Mouse (Mus musculus): Measurements from ENCODE around the gene Ebf1.
"Not testable (repeated sequence)": the region's sequence is repeated elsewhere in the genome, so short reads cannot be mapped to it uniquely, and the experiment has no call there.

Ebf1 gene

DNA sequence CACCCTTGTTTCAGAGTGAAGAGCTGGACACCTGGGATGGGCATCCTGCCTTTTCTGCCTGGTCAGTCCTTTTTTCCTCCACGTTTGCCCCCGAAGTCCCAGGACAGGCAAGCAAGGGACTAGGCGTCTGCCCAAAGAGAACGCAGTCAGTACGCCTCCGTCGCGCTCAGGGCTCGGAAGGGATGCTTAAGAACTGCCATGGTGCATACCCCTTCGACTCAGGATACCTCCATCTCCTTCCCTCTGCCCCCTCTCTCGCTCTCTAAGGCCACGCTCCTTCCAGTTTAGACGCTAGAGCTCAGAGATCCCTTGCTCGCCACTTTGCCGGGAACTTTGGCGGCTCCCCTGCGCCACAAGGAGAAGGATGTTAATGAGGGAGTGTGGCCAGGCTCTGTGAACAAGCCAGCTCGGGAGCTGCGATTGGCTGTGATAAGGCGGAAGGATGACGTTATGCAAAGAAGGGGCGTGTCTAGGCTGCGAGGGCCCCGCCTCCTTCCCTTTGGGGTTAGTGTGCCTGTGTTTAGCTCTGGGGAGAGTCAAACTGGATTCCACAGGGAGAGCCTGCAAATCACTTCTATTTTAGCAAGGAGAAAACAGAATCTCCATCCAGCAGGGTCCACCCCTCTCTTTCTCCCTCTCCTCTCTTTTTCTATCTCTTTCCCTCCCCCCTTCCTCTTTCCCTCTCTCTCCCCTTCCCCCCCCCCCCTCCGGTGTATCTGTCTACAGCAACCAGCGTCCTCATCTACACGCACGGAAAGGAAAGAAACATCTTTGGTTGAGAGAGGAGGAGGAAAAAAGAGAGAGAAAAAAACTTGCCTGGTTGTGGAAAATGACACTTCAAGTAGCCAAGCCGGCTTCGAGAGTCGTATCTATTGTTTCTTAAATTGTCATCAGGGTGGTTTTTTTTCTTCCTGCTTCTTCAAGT lies at the start of gene Ebf1:
Gene Ebf1, plus strand, starts transcription at position 530 of the 925 bp plus-strand sequence.
- peak in 1 of 2 experiments; percentile 9 for DNase-seq (ENCODE audit: low spot score in 2 of 2)

DNA sequence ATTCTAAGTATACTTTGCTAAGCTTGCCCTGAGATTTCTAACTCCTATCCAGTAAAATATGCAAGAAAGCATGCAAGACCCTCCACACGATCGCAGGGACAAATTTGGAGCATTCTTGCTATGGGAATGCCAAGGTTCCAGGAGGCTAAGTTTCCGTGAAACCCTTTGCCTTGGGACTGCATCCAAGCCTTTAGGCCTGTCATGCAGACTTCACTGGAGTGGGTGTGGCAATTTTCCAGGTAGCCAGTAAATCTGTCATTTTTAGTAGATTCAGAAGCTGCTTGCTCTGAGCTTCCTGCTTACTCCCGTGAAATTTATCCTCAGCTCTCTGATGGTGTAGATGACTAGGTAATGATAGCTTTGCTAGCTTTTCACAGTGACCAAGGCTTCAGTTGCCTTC lies 46.8 kb upstream of the Ebf1 start:
- DNase-seq (ENCODE audit: low spot score in 2 of 2), result not testable (repeated sequence)

- no peak for DNase-seq (ENCODE audit: low spot score in 2 of 2)
These were observed 44.3 kb upstream of the Ebf1 start for GRCm38 (mm10) chr11:44572781-44573180.

DNA sequence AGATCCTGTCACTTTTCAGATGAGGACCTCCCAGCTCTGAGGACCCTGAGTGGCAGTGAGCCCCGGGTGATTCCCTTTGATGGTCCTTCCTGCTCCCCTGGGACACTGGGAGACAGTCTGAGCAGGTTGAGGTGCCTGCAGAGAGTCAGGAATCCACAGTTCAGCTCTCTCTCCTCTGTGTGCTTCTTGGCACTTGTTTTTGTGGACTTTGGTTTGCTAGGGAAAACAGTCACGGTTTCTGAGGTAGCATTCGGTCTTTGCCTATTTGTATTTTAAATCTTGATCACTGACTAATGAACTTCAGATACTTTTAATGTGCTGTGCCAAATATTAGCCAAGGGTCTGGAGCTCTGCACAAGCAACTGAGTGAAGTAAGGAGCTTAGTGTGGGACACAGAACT lies 43.7 kb upstream of the Ebf1 start:
- DNase-seq (ENCODE audit: low spot score in 2 of 2), result no peak

DNA sequence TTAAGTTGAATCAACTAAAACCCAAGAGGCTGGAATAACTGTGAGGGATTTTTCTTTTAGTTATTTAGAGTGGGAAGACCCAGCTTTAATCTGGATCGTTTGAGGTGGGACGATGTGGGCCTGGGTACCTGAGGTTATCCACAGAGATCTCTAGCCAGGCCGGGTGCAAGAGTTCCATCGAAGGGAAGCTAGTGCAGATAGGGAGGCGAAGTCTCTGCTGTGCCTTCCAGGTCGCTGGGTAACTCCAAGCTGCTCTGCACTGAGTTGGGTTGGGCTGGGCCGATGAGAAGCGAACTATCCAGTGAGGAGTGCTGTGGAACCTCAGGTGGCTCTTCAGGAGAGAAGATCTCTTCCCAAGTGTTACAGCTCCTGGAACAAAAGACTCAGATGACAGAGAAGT lies 42.7 kb upstream of the Ebf1 start:
- no peak for DNase-seq (ENCODE audit: low spot score in 2 of 2)

GRCm38 (mm10) chr11:44574820-44575219 lies 42.3 kb upstream of the Ebf1 start:
- no peak for DNase-seq (ENCODE audit: low spot score in 2 of 2)

- DNase-seq (ENCODE audit: low spot score in 2 of 2), result no peak
These were observed 39.2 kb upstream of the Ebf1 start for GRCm38 (mm10) chr11:44577911-44578310.

GRCm38 (mm10) chr11:44581277-44581683 lies 35.8 kb upstream of the Ebf1 start:
- DNase-seq (ENCODE audit: low spot score in 2 of 2), result peak in 1 of 2 experiments; percentile 33

GRCm38 (mm10) chr11:44586047-44586696 lies 30.9 kb upstream of the Ebf1 start:
- peak; percentile 79 to 90 for DNase-seq (ENCODE audit: low spot score in 2 of 2)

DNA sequence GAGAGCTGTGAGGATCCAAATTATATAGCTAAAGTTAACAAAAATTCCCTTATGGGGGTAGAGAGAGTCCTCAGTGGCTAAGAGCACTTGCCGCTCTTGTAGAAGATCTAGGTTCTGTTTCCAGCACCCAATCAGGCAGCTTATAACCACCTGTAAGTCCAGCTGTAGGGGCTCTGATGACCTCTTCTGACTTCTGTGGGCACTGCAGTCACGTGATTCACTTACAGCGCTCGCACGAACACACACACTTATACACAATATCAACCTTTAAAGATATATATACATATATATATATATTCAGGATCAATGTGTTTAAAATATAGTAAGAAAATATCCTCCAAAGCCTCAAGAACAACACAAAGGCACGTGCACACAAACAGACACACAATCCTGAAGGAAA lies 24.1 kb upstream of the Ebf1 start:
- no peak for DNase-seq (ENCODE audit: low spot score in 2 of 2)

DNA sequence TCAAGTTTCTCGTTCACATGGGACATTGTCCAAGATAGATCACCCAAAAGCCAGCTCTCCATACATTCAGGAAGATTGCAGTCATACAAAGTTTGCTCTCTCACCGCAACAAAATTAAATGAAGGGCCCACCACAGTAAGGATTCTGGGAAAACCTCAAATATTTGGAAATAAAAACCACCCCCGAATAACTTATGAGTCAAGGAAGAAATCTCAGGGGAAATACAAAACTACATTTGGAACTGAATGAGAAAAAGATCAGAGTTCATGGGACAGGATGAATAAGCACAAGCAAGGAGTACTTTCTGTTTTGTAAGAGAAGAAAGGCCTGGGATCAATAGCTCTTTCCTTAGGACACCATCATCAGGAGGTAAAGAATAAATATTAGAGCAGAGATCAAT lies 22.3 kb upstream of the Ebf1 start:
- DNase-seq (ENCODE audit: low spot score in 2 of 2), result no peak

- DNase-seq (ENCODE audit: low spot score in 2 of 2), result no peak
These were observed 10.2 kb upstream of the Ebf1 start for GRCm38 (mm10) chr11:44606881-44607280.

GRCm38 (mm10) chr11:44608646-44609045 lies 8.5 kb upstream of the Ebf1 start:
- no peak for DNase-seq (ENCODE audit: low spot score in 2 of 2)

DNA sequence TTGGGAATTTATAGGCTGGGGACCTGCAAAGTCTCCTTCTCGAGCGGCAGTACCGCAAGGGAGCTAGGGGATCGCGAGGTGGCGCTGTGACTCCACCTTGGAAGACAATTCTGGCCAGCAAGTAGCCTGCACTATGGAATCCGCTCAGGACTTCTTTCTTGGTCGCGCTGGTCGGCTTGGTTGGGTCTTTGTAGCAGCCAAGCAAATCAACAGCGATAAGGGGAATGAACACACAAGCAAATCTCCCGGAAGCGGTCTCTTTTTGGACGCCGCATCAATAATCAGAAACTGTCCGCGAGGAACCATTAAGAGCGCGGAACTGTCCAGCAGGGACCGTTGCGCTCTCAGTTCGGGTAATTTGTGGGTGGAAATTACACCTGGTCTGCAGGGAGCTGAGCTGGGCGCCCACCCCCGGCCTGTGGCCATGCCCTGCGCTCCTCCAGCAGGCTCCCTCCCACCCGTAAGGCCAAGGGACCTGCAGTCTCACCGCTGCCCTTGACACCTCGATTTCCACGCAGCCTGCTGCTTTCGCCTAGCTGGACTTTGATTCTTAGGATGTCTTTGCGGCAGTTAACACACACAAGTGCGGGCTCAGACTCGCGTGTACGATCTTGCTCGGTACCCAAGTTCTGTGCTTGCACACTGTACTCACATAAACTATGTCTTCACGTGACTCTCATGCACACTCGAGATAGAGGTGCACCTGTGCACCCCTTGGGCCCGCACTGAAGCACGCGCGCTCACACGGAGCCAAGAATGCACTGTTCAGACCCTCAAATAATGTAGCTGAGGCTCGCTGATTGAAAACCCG lies 5.9 kb upstream of the Ebf1 start:
- DNase-seq (ENCODE audit: low spot score in 2 of 2), result peak; percentile 88 to 92

- no peak for DNase-seq (ENCODE audit: low spot score in 2 of 2)
These were observed 5.0 kb upstream of the Ebf1 start for GRCm38 (mm10) chr11:44612156-44612555.

- DNase-seq (ENCODE audit: low spot score in 2 of 2), result no peak
These were observed 4.3 kb upstream of the Ebf1 start for GRCm38 (mm10) chr11:44612681-44613410.

DNA sequence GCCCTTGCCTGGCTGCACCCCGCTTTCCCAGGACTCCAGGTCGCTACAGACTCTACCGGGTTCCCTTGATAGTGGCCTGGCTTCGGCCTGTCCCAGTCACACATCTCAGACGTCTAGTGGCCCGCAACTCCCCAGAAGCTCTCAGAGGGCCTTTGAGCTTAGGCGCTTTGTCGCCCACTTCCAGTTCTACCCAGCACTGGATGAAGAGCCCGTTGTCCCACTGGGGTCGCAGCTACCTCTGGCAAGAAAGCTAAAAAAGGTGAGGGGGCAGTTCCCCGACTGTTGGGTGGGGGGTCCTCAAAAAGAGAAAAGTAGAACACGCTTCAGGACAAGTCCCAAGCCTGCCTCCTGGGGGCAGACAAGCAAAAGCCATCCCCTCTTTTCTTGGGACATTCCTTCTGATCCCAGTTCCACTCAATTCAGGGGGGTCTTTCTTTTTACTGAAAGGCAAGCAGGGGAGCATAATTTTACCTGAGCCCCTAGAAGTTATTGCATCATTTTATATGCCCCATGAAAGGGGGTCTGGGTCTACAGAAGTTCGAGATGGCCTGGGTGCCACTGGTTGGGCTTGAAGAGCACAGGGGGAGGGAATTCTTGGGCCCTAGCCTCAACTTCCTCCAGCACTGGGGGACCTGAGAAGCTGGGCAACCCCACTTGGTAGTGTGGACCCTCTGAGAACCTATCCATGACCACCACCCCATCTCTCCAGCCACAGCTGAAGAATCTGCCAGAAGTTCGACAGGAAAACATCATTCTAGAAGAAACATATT lies 3.5 kb upstream of the Ebf1 start:
- no peak for DNase-seq (ENCODE audit: low spot score in 2 of 2)

- no peak for DNase-seq (ENCODE audit: low spot score in 2 of 2)
These were observed 884 bp upstream of the Ebf1 start for GRCm38 (mm10) chr11:44616078-44616787.

DNA sequence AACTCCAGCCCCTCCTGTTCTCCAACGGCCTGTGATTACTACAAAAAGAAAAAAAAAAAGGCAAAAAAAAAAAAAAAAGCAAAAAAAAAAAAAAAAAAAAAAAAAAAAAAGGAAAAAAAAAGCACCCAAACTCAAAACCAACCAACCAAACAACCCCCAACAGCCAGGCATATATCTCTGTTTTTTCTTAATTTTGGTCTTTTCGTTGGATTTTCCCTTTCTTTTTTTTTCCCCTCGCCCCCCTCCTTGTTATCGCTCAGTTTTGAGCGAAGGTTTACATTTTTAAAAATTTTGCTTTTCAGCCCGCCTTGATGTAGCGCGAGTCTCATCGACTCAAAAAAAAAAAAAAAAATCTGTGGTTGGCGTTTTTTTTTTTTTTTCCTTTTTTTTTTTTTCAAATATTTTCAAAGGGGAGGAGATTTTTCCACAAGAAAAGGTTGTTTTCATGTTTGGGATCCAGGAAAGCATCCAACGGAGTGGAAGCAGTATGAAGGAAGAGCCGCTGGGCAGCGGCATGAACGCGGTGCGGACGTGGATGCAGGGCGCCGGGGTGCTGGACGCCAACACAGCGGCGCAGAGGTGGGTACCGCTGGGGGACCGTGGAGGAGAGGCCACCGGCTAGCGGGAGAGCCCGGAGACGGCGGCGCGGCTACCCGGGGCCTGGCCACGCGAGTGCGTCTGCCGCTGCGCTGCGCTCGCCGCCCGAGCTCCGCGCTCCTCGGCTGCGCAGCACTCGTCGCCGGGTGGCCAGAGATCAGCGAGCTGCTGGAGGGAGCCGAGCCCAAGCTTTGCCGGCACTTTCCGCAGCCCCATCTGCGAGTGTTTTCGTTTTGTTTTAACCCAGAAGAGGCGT lies 843 bp downstream of the Ebf1 start:
- peak; percentile 31 to 49 for DNase-seq (ENCODE audit: low spot score in 2 of 2)
